Mouse (Mus musculus): Measurements from ENCODE around the gene Ankrd13a. TPM values are rescaled to one million over a fixed set of nuclear protein-coding genes. Genes with fewer than 3 reads are reported as not detected.

Ankrd13a gene
- polyA plus RNA-seq, 1 experiment from 2014 or later, result 28.5 TPM

DNA sequence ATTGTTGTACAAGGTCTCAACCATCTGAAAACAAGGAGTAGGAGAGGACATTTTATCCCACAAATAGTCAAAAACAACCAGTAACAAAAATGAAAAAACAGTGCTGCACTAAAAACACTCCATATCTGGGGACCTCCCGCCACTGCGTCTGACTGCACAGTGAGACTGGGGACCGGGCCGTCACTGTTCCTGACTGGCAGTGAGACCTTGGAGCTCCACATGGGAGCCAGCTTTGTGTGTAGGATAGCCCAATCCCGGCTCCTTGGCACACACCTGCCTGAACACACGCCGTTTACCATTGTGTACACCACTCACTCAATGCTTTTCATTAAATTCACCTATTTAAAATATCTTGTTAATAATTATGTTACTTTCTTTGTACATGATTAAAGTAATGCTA is 7.3 kb upstream of the Ankrd13a start:
- Histone ChIP-seq H3K27me3 (replicated peaks) (no peaks in the 10 kb centered on the region), H3K9me3 (no peaks in the 10 kb centered on the region), H3K4me2 (no peak overlapping the region), H3K36me3 (peaks cover 48% of the 10 kb centered on the region), H3K9ac (no peak overlapping the region), H3K27ac (replicated peaks) (no peak overlapping the region), H3K4me3 (no peak overlapping the region), H3K4me1 (peaks cover 17% of the 10 kb centered on the region)
- WGBS, result 88% methylated on average over 7 of the region's 7 CpGs
- ATAC-seq (ENCODE audit: extremely low read depth, insufficient number of reproducible peaks, low FRiP score, low TSS enrichment), result no peak

DNA sequence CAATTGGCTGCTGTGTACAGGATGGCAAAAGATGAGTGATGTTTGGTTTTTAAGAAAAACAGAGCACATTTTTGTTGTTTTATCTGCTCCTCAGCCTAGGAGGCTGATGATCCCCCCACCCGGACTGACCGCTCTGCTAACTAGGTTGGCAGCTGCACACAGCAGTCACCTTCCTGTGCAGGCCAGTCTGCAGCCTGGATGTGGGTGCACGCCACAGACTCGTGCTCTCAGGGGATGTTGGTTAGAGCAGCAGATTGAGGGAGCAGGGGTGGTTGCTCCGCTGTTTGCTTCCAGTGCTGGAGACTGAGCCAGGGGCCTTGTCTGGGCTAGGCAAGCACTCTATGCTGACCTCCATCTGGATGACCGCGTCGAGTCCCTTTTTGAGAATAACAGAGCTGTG is 4.7 kb upstream of the Ankrd13a start:
- H3K36me3 ChIP-seq, result peaks cover 22% of the 10 kb centered on the region
- H3K4me3 ChIP-seq, result no peak overlapping the region
- no peaks in the 10 kb centered on the region for H3K9me3 ChIP-seq
- peaks cover 20% of the 10 kb centered on the region for H3K4me1 ChIP-seq
- H3K9ac ChIP-seq, result no peak overlapping the region
- H3K27ac ChIP-seq (replicated peaks), result no peak overlapping the region
- no peak overlapping the region for H3K4me2 ChIP-seq
- H3K27me3 ChIP-seq (replicated peaks), result no peaks in the 10 kb centered on the region
- ATAC-seq (ENCODE audit: extremely low read depth, insufficient number of reproducible peaks, low FRiP score, low TSS enrichment), result no peak
- 88% methylated on average over 8 of the region's 8 CpGs for WGBS

- 65% methylated on average over 8 of the region's 8 CpGs for WGBS
Measured at GRCm38 (mm10) chr5:114771796-114772195, 2.7 kb upstream of the Ankrd13a start.

DNA sequence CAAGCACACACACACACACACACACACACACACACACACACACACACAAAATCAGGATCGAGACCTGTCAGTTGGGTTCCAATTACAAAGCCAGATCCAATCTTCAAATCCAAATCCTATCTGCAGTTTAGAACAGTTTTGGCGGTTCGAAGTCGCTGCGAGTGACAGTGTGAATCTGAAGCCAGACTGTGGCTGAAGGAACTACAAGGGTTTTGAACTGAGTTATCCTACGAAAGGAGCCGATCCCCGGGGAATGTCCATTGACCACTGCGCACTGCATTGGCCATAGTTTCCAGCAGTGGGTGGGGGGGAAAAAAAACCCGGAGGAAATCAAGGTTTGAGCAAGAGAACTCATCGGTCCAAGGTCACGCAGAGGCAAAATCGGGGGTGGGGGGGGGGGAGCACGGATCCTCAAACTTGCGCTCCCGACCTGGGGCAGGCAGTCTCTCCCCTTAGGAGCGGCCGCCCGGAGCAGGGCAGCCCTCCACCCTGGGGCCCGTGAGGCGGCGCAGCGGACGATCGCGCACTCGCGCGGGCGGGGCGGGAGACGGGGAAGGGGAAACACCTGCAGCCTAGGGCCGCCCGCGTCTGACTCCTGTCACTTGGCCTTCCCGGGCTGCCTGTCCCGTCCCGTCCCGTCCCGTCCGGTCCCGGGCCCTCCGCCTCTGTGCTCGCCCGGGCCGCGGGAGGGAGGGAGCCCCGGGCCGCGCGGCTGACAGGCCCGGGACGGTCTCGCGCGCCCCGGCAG is 1.8 kb upstream of the Ankrd13a start:
- peaks cover 28% of the 10 kb centered on the region for H3K4me1 ChIP-seq
- 0 out of 2 replicates have a peak, but pooled peaks cover 3% of the 10 kb centered on the region for H3K36me3 ChIP-seq
- no peaks in the 10 kb centered on the region for H3K9me3 ChIP-seq
- peak overlapping the region; percentile 99 for H3K9ac ChIP-seq
- H3K4me3 ChIP-seq, result peak overlapping the region; percentile 90
- H3K4me2 ChIP-seq, result peak overlapping the region; percentile 94
- peak overlapping the region; percentile 91 for H3K27ac ChIP-seq (replicated peaks)
- ATAC-seq (ENCODE audit: extremely low read depth, insufficient number of reproducible peaks, low FRiP score, low TSS enrichment), result peak; percentile 39
- WGBS, result under 1% methylated on average over 39 of the region's 57 CpGs
- no peaks in the 10 kb centered on the region for H3K27me3 ChIP-seq (replicated peaks)

More at GRCm38 (mm10) chr5:114771796-114772195, 2.7 kb upstream of the Ankrd13a start:
- no peak for ATAC-seq (ENCODE audit: extremely low read depth, insufficient number of reproducible peaks, low FRiP score, low TSS enrichment)
- Histone ChIP-seq H3K27ac (replicated peaks) (no peak overlapping the region), H3K9ac (peak overlapping the region; percentile 99), H3K9me3 (no peaks in the 10 kb centered on the region), H3K4me3 (peak overlapping the region; percentile 90), H3K27me3 (replicated peaks) (no peaks in the 10 kb centered on the region), H3K4me2 (peak overlapping the region; percentile 94), H3K36me3 (0 out of 2 replicates have a peak, but pooled peaks cover 3% of the 10 kb centered on the region), H3K4me1 (peaks cover 30% of the 10 kb centered on the region)

DNA sequence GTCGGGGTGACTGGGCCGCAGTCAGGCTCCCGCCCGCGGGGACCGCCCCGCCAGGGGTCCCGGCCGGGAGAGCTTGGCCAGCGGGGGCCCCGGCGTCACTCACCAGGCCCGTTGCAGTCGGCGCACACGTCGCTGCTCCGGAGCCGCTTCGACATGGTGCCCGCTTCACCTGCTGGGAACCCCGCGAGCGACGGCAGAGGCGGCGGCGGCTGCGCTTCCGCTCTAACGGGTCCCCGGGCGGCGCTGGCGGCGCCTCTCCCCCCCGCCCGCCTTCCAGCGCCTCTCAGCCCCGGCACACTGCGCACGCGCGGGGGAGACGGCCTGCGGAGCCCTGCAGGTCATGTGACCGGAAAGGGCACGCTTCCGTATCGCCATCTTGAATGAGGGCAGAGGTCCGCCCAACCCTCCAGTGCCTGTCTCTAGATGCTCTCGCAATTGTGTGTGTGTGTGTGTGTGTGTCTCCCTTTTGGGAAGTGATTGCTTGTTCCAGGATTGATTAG is 1.2 kb upstream of the Ankrd13a start:
- peak overlapping the region; percentile 94 for H3K4me2 ChIP-seq
- H3K27ac ChIP-seq (replicated peaks), result peak overlapping the region; percentile 91
- H3K27me3 ChIP-seq (replicated peaks), result no peaks in the 10 kb centered on the region
- ATAC-seq (ENCODE audit: extremely low read depth, insufficient number of reproducible peaks, low FRiP score, low TSS enrichment), result peak; percentile 83
- H3K9ac ChIP-seq, result peak overlapping the region; percentile 99
- H3K9me3 ChIP-seq, result no peaks in the 10 kb centered on the region
- H3K4me1 ChIP-seq, result peaks cover 28% of the 10 kb centered on the region
- 0 out of 2 replicates have a peak, but pooled peaks cover 3% of the 10 kb centered on the region for H3K36me3 ChIP-seq
- WGBS, result under 1% methylated on average over 44 of the region's 52 CpGs
- H3K4me3 ChIP-seq, result peak overlapping the region; percentile 90

- Histone ChIP-seq H3K9me3 (no peaks in the 10 kb centered on the region), H3K27ac (replicated peaks) (peak overlapping the region; percentile 91), H3K4me2 (peak overlapping the region; percentile 94), H3K4me1 (peaks cover 28% of the 10 kb centered on the region), H3K36me3 (0 out of 2 replicates have a peak, but pooled peaks cover under 1% of the 10 kb centered on the region), H3K4me3 (peak overlapping the region; percentile 90), H3K27me3 (replicated peaks) (no peaks in the 10 kb centered on the region), H3K9ac (peak overlapping the region; percentile 99)
- no peak for ATAC-seq (ENCODE audit: extremely low read depth, insufficient number of reproducible peaks, low FRiP score, low TSS enrichment)
- WGBS, result 3% methylated on average over 11 of the region's 11 CpGs
Measured at GRCm38 (mm10) chr5:114773780-114774179, 697 bp upstream of the Ankrd13a start.

DNA sequence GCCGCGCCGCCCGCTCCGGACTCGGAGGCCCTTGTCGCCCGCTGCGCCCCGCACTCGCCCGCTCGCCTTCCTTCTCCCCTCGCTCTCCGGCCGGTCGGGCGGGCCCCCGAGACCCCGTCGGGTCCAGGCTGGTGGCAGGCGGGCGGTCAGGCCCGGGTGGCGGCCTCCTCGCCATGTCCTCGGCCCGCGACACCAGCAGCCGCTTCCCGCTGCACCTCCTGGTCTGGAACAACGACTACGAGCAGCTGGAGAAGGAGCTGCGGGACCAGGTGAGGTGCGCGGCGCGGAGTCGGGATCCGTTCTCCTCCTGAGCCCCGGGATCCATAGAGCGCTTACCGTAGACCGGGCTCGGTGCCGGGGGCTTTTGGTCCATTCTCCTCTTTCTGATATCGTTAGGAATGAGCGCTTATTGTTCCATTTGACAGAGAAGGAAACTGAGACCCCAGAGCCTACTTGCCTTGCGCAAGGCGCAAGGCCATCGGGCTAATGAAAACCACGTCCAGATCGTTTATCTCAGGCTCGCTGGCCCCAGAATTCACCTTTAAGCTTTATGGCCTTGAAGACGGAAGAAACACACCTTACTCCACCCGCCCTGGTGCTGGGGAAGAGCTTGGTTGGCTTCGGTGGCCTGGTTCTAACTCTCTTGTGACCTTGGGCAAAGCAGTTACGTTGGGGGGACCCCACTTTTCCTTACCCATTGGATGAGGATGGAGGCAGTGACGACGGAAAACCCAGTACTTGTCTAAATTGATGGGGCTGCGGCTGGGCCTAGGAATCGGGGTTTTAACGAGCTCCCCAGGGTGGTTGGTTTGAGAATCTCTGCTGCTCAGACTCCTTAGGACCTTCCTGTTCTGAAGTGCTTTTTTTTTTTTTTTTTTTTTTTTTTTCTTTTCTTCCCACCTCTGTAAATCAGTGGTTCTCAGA is 841 bp downstream of the Ankrd13a start, which contains the start of gene Git2:
Gene Git2, minus strand, starts transcription at position 462 of the 924 bp plus-strand sequence.
- peaks cover 41% of the 10 kb centered on the region for H3K4me1 ChIP-seq

GRCm38 (mm10) chr5:114776174-114776573 is 1.7 kb downstream of the Ankrd13a start:
- H3K27me3 ChIP-seq (replicated peaks), result no peaks in the 10 kb centered on the region
- WGBS, result 75% methylated on average over 7 of the region's 7 CpGs
- H3K27ac ChIP-seq (replicated peaks), result no peak overlapping the region
- peak overlapping the region; percentile 90 for H3K4me3 ChIP-seq
- H3K4me2 ChIP-seq, result peak overlapping the region; percentile 94
- no peaks in the 10 kb centered on the region for H3K9me3 ChIP-seq
- ATAC-seq (ENCODE audit: extremely low read depth, insufficient number of reproducible peaks, low FRiP score, low TSS enrichment), result no peak
- peaks cover 50% of the 10 kb centered on the region for H3K4me1 ChIP-seq
- peak overlapping the region; percentile 99 for H3K9ac ChIP-seq
- no peaks in the 10 kb centered on the region for H3K36me3 ChIP-seq

More for the DNA sequence above, 841 bp downstream of the Ankrd13a start, which contains the start of gene Git2:
- no peaks in the 10 kb centered on the region for H3K9me3 ChIP-seq
- peak within 1 kb of the TSS; percentile 94 for H3K4me2 ChIP-seq
- no peaks in the 10 kb centered on the region for H3K36me3 ChIP-seq
- ATAC-seq (ENCODE audit: extremely low read depth, insufficient number of reproducible peaks, low FRiP score, low TSS enrichment), result no peak
- WGBS, result under 1% methylated on average over 47 of the region's 63 CpGs
- H3K9ac ChIP-seq, result peak within 1 kb of the TSS; percentile 99
- H3K4me3 ChIP-seq, result peak within 1 kb of the TSS; percentile 90
- H3K27ac ChIP-seq (replicated peaks), result peak within 1 kb of the TSS; percentile 91
- no peaks in the 10 kb centered on the region for H3K27me3 ChIP-seq (replicated peaks)

DNA sequence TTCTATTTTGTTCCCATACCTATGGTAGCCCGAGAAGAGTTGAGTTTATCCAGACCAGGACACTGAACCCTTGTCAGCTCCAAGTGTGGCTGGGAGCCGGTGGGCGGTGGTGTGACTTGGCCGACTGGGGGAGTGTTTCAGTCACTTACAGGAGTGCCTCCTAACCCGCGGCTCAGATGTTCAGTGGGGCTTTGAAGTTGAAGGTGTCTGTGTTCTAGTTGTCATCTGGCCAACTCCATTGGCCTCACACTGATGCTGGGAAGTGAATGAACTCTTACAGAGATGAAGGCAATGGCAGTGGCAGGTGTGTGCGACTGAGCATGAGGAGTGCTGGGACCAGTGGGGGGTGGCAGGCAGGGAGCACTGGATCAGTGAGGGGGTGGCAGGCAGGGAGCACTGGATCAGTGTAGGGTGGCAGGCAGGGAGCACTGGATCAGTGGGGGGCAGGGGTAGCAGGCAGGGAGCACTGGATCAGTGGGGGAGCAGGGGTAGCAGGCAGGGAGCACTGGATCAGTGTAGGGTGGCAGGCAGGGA is 5.5 kb downstream of the Ankrd13a start:
- Histone ChIP-seq H3K27me3 (replicated peaks) (no peaks in the 10 kb centered on the region), H3K4me2 (no peak overlapping the region), H3K9me3 (no peaks in the 10 kb centered on the region), H3K4me1 (peaks cover 72% of the 10 kb centered on the region), H3K4me3 (no peak overlapping the region), H3K27ac (replicated peaks) (no peak overlapping the region), H3K36me3 (no peaks in the 10 kb centered on the region), H3K9ac (no peak overlapping the region; the same call in 1 of the 2 replicates)
- no peak for ATAC-seq (ENCODE audit: extremely low read depth, insufficient number of reproducible peaks, low FRiP score, low TSS enrichment)
- WGBS, result 44% methylated on average over 7 of the region's 7 CpGs

DNA sequence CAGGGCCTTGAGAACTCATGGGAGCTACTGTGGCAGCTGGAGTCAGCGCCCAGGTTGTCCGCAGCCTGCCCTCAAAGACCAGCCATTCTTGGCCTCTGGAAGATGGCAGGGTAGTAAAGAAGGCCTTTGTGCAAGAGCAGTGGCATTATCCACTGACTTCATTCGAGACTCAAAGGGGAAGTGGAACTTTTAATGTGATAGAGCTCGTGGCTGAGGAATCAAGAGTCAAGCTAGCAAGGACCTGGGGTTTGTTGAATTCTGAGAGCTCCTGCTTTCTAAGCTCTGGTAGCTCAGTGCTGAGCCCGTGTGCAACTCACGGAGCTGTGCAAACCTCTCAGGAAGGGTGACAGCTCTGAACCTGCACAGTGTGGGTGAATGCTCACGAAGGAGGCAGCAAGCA is 6.4 kb downstream of the Ankrd13a start:
- peaks cover 73% of the 10 kb centered on the region for H3K4me1 ChIP-seq

GRCm38 (mm10) chr5:114782991-114783390 is 8.5 kb downstream of the Ankrd13a start:
- no peak overlapping the region for H3K4me2 ChIP-seq
- H3K4me1 ChIP-seq, result peaks cover 66% of the 10 kb centered on the region
- no peaks in the 10 kb centered on the region for H3K9me3 ChIP-seq
- no peak overlapping the region for H3K27ac ChIP-seq (replicated peaks)
- no peak for ATAC-seq (ENCODE audit: extremely low read depth, insufficient number of reproducible peaks, low FRiP score, low TSS enrichment)
- no peak overlapping the region for H3K4me3 ChIP-seq
- H3K9ac ChIP-seq, result no peak overlapping the region
- H3K36me3 ChIP-seq, result peaks cover 24% of the 10 kb centered on the region
- WGBS, result 62% methylated on average over 9 of the region's 9 CpGs
- no peaks in the 10 kb centered on the region for H3K27me3 ChIP-seq (replicated peaks)

More for the DNA sequence above, 6.4 kb downstream of the Ankrd13a start:
- Histone ChIP-seq H3K4me3 (no peak overlapping the region), H3K27me3 (replicated peaks) (no peaks in the 10 kb centered on the region), H3K4me2 (no peak overlapping the region), H3K9me3 (no peaks in the 10 kb centered on the region), H3K9ac (no peak overlapping the region), H3K36me3 (peaks cover 3% of the 10 kb centered on the region; the same call in 1 of the 2 replicates), H3K27ac (replicated peaks) (no peak overlapping the region)
- WGBS, result 80% methylated on average over 7 of the region's 7 CpGs
- ATAC-seq (ENCODE audit: extremely low read depth, insufficient number of reproducible peaks, low FRiP score, low TSS enrichment), result no peak
